Mouse (Mus musculus) kidney, postnatal 0 days (tissue): ENCODE measurements at regions not wholly inside any gene's neighbourhood (a gene's known extent, or its start where the extent isn't known, plus 50 kb on each side); places are given as distances from the start of the nearest gene placed in this dataset.

Experiments used
- ATAC-seq: fragments of 200-750 bp; cut with Nextera tagmentation; replicated peaks from 2 replicates; pipeline ENCODE4 v1.8.0; 2017; ENCODE audit warnings: low read depth, moderate number of reproducible peaks, moderate TSS enrichment, moderate library complexity; ENCODE audit not compliant: low FRiP score
- DNase-seq: peaks from one replicate; pipeline ENCODE4 v3.0.0-alpha.2; 2016; ENCODE audit warnings: low spot score
- H3K27ac ChIP-seq: fragments of 300-500 bp; sonication (generic); 2 replicates; pipeline ENCODE4 v1.5.1; 2014; ENCODE audit warnings: mild to moderate bottlenecking
- H3K27me3 ChIP-seq: fragments of 300-500 bp; sonication (generic); 2 replicates; pipeline ENCODE4 v1.6.1; 2014; ENCODE audit warnings: low read length, mixed read lengths; ENCODE audit not compliant: insufficient read depth
- H3K36me3 ChIP-seq: fragments of 300-500 bp; sonication (generic); 2 replicates; pipeline ENCODE4 v1.6.1; 2014; ENCODE audit warnings: low read length, mixed read lengths; ENCODE audit not compliant: insufficient read depth
- H3K4me1 ChIP-seq: fragments of 300-500 bp; sonication (generic); replicated peaks from 2 replicates; pipeline ENCODE4 v1.6.1; 2014; ENCODE audit warnings: antibody characterized with exemption, low read length, mixed read lengths; ENCODE audit not compliant: insufficient read depth
- H3K4me2 ChIP-seq: fragments of 300-500 bp; sonication (generic); 2 replicates; pipeline ENCODE4 v1.6.1; 2014; ENCODE audit warnings: mild to moderate bottlenecking, low read length, moderate library complexity, mixed read lengths
- H3K4me3 ChIP-seq: fragments of 300-500 bp; sonication (generic); replicated peaks from 2 replicates; pipeline ENCODE4 v1.5.1; 2014; ENCODE audit warnings: low read depth, low read length
- H3K9ac ChIP-seq: fragments of 300-500 bp; sonication (generic); 2 replicates; pipeline ENCODE4 v1.6.1; 2014; ENCODE audit warnings: low read depth, low read length
- H3K9me3 ChIP-seq: fragments of 300-500 bp; sonication (generic); replicated peaks from 2 replicates; pipeline ENCODE4 v1.6.1; 2016; ENCODE audit warnings: low read length, inconsistent platforms, mixed read lengths
- CTCF ChIP-seq: IDR thresholded peaks from 2 replicates; pipeline ENCODE4 v1.5.1; 2016; ENCODE audit warnings: antibody characterized with exemption, low read depth, mild to moderate bottlenecking, moderate library complexity
- WGBS: fragments of 180-500 bp; shearing (Covaris S2); extraction: QIAGEN DNeasy Blood & Tissue Kit; methylation state at CpG from one replicate; pipeline ENCODE4 v1.1.7; 2014; 5-methylcytosine and 5-hydroxymethylcytosine counted together

GRCm38 (mm10) chr2:33939836-33940235, 52.1 kb upstream of the Mvb12b start:
- ATAC-seq (no peak), DNase-seq (no peak)
- H3K4me3 ChIP-seq: no peak overlapping the region
- no peak overlapping the region for H3K27ac ChIP-seq
- H3K9me3 ChIP-seq: no peaks in the 10 kb centered on the region
- 90% methylated on average over 4 of the region's 4 CpGs for WGBS
- no peak overlapping the region for H3K4me2 ChIP-seq
- no peak for TF ChIP-seq CTCF
- no peaks in the 10 kb centered on the region for H3K27me3 ChIP-seq
- H3K4me1 ChIP-seq: no peaks in the 10 kb centered on the region
- H3K36me3 ChIP-seq: no peaks in the 10 kb centered on the region
- no peak overlapping the region for H3K9ac ChIP-seq
